Mouse (Mus musculus) urinary bladder, postnatal 10 days (tissue): Measurements from ENCODE around the gene Ahnak.

Experiments
- DNase-seq: peaks from one replicate; pipeline ENCODE4 v3.0.0; 2022; ENCODE audit warnings: low spot score

Ahnak gene

DNA sequence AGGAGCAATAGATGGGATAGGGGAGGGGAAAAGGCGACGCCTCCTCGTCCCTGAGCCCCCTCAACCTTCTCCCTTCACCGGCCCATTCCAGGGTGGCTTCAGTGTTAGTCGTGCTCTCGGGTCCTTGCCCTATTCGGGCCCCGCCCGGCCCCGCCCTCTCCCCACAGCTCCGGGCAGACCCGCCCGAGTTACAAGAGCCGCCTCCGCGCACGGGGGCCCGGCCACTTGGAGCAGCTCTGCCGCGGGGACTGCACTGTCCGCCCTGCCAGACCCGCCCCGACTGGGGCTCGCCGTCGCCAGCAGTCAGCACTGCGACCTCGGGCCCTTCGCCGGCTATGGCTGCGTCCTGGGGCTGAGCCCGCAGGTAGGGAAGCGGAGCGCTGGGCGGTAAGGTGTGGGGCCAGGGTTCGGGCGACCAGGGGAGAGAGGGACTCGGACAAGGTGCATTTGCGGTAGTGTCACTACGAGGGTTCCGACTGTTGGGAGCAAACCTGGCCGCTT lies at the start of gene Ahnak:
TSS of gene Ahnak (plus strand) at position 219 of the 501 bp plus-strand sequence.
- DNase-seq, result no peak

DNA sequence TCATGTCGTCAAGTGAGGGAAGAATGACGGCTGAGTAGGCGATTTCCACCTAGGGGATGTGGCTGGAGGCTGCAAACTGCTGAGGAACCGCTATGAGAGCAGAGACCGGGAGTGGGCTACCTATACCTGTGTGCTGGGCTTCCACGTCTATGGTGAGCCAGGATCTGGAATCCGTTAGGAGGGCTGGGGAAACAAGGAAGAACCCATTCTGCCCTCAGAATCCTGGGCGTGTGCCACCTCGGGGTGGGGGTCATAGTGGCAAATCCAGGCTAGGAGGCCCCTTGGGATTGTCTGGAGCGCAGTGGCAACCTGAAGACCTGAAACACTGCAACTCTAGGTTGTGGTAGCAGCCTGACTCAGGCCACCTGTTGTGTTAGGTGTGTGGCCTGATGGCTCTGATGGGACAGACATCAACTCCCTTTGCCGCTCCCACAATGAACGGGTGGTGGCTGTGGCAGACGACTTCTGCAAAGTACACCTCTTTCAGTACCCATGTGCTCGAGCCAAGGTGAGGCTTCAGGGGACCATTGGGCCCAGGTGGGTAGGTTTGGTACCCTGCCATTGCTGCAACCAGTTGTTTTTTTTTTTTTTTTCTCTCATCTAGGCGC lies 48.5 kb upstream of the Ahnak start:
- no peak for DNase-seq

DNA sequence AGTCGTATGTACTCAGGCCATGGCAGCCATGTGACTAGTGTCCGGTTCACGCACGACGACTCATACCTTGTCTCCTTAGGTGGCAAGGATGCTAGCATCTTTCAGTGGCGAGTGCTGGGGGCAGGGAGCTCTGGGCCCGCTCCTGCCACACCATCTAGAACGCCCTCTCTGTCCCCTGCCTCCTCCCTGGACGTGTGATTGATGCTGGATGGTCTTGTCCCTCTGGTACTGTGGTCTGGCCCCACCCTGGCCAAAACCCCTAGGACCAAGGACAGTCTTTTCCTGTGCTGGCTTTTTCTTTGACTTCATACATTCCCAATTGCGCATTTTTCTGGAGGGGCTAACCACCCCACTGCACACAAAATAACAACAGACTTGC lies 48.0 kb upstream of the Ahnak start:
- DNase-seq, result no peak

DNA sequence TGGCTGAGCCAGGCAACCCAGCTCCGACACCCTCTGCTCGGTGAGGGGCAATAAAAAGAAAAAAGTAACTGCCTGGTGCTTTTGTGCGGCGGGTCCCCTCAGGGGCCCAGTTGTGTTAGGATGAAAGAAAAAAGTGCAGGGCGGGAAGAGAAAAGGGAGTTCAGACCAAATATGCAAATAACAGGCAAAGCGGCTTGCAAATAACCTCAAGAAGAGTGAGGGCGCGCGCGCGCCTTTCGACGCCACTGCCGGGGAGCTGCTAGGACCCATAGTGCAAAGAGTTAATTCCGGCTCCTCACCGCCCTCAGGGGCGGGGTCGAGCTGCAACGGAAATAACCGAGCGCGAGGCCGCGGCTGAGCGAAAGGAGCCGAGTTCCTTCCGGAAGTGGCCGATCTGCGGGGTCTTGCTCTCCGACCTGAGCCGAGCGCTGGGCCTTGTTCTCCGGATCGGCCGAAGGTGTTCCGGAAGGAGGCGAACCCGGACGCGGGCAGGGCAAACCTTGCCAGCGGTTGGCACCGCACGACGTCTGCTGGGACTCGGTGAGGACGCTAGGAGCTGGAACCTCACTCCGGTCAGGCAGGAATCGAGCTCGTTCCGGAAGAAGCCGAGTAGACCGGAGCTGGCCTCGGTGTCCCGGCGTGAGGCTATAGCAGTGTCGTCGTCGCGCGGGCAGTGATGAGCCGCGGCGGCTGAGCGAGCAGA lies 47.4 kb upstream of the Ahnak start, which contains the start of gene Mta2:
TSS of gene Mta2 (plus strand) at position 361 of the 703 bp plus-strand sequence.
- DNase-seq, result peak; percentile 91

DNA sequence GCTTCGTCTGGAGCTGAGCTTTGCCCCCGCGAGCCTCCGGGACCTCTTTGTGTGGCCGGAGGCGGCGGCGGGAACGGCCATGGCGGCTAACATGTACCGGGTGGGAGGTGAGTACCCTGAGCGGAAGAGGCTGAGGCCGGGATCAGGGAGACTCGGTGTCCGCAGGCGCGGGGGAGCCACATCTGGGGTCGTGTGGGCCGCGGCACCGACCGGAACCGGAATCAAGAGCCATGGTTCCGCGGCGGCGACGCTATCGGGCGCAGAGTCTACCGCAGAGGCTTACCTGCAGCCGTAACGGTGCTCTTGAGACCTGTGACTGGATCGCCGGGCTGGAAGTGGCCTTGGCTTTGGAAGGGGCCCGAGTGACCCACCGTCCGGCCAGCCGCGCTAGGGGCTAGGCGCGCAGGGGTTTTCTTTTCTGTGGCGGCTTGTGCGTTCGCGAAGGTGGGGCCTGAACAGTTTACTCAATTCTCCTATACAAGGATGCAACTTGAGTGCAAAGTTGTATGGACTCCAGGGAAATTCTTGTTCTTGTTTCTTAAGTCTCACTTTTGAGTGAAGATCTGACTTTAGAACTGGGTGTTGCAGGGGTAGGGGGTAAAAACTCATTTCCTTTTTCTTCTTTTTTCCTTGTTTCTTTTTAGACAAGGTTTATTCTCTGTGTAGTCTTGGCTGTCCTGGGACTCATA lies 46.7 kb upstream of the Ahnak start:
- no peak for DNase-seq

DNA sequence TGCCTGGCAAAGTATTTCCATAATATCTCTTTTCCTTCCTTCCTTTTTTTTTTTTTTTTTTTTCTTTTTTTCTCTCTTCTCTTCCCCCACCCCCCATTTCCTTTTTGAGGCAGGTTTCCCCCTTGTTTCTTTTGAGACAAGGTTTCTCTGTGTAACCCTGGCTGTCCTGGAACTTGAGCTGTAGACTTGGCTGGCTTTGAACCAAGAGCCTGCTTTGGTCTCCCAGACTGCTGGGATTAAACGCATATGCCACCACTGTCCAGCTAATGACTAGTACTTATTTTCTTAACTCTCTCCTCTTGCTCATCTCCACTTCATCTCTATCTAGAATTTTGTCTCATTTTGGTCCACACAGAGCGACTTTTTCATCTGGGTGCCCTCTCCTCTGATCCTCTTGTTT lies 46.0 kb upstream of the Ahnak start:
- no peak for DNase-seq

DNA sequence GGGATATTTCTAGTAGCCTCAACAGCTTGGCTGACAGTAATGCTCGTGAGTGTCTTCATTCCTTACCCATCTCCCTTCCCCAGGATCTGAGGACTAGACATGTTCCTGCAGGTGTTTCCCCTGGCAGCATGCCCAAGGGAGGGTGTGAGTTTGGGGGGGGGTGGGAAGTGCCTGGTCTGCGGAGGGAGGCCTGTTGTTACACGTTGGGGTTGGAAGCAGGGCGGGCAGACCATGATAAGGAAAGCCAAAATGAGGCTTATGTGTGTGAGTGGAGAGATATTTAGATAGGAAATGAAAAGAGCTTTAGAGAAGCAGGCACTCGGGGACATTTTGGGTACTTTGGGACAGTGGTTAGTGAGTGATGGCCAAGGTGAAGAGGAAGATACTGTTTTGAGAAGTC lies 45.0 kb upstream of the Ahnak start:
- DNase-seq, result no peak

DNA sequence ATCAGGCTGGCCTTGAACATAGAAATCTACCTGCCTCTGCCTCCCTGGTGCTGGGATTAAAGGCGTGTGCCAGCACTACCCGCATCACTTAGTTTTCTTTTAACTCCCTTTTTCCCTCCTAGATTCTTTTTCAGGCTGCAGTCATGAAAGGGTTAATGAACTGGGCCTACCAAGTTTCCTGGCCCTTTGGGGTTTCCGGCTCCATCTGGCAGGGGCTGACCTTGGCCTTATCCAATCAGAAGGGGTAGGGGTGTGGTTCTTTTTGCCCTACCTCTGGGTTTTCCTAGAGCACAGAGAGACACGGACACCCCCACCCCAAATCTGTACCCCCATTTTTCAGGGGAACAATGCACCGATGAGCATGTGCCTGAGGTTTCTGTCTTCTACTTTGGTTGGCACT lies 44.3 kb upstream of the Ahnak start:
- peak; percentile 57 for DNase-seq

DNA sequence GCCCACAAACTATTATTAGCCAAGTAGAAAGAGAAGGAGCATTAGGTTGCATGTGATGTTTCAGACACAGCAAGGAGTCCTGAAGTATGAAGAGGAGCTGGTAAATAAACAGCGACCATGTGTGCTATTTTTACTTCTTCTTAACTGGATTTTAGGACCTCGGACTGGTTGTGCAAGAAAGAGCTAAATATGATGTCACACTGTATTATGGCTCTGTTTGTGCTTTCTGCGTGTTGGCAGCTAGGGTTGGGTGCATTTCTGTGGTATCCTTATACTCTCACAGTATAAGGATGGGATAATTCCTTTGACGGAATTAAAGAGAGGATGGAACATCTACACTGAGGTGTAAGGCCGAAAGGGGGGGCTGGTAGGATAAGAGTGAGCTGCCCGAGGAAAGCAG lies 43.8 kb upstream of the Ahnak start:
- no peak for DNase-seq

DNA sequence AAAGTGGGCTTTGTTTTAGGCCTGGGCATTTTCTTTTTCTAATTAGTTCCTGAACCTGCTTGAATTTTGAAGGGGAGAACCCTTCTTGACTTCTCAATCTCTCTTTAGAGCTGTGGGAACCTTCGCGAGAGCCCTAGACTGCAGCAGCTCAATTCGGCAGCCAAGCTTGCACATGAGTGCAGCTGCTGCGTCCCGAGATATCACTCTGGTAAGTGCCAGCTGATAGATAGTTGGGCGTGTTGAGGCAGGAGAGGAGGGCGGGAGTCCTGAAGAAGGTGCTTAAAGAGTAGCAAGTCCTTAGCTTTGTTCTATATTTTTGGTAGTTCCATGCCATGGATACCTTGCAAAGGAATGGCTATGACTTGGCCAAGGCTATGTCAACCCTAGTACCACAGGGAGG lies 42.2 kb upstream of the Ahnak start:
- no peak for DNase-seq

DNA sequence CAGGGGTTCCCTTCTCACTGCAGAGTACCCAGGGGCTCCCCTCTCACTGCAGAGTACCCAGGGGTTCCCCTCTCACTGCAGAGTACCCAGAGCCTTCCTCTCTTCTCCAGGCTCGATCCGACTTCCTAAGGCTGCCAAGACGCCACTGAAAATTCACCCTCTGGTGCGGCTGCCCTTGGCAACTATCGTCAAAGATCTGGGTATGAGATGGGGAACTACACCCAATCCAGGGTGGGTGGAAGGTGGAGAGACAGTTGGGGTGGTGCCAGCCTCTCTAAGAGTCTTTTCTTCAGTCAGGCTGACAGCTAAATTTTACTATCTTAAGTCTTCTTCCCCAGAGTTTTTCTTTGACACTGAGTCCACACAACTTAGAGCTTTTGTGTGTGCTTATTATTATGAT lies 38.9 kb upstream of the Ahnak start:
- no peak for DNase-seq

DNA sequence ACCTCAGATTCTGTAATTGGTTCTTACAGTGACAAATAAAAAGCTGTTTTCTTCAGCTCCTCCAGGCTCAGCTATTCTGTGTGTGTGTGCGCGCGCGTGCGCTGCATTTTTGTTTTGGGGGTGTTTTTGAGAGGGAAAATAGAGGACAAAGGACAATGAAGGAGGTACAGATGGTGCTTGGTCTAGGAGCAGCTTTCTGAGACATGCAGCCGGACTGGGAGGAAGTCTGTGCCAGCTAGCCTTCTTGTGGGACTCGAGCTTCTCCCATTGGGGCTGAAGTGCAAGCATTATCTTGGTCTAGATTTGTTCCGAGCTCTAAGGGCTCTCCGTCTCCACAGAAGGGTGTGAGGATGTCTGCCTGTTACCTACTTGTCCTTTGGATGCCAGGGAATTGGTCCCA lies 36.8 kb upstream of the Ahnak start:
- DNase-seq, result no peak

DNA sequence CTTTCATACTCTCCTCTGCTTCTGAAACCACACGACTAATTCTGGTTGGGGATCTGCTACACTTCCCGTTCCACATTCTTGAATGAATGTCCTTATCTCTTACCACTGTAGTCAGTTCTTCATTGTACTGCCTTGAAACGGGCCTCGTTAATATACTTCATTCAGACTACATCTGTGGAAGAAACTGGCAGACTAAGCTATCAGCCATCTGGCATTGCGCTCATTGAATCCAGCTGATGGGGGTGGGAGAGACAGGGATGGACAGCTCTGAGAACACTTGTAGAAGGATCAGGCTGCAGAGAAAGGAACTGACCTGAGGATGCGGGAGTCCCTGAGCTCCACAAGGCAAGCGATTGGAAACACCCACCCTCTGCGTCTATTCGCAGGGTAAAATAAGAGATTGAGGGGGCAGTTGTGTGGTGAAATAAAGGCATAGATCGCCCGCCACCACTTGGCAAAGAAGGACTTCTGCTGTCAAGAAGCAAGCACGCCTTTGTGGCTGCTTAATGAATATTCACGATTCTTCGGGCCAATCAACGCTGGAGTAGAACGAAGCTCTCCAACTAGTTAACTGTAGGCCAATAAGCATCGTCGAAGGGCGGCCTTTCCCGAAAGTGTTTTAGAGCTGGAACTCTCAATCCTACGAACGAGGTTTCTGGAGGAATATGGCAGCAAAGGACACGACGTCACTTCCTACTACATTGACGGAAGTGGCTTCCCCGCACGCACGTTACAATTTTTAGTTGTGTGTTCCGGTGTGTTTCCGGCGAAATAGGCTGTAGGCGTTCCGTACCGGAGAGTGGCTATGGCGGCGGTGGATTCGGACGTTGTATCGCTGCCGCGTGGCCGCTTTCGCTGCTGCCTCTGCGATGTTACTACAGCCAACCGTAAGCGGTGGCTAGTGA lies 35.7 kb upstream of the Ahnak start, which contains the start of gene Tut1:
TSS of gene Tut1 (plus strand) at position 713 of the 905 bp plus-strand sequence.
- peak; percentile 62 for DNase-seq

DNA sequence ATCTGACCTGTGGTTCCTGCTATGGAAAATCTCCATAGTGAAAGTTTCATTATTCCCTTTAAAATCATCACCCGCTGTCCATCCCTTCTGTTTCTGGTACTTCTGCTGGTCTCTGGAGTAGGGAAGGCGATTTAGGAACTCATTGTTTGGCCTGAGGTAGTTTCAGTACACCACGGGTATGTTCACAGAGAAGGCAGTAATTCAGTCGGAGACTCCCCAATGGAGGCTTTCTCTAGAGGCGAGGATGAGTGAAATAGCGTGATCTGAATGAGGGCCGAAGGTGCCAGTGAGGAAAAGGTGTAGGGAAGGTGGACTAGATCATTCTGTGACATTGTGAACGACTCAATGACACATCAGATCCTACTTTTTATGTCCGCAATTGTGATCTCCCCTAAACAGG lies 34.9 kb upstream of the Ahnak start:
- DNase-seq, result no peak

DNA sequence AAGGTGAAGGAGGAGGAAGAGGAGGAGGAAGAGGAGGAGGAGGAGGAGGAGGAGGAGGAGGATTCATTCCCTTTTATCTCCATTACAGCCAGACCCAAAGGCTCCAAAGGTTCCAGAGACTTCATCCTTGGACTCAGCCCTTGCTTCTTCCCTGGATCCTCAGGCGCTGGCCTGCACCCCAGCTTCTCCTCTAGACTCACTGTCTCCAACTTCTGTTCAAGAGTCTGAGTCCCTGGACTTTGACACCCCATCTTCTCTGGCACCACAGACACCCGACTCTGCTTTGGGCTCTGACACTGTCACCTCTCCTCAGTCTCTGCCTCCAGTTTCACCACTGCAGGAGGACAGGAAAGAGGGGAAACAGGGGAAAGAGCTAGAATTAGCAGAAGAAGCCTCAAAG lies 26.8 kb upstream of the Ahnak start:
- no peak for DNase-seq

DNA sequence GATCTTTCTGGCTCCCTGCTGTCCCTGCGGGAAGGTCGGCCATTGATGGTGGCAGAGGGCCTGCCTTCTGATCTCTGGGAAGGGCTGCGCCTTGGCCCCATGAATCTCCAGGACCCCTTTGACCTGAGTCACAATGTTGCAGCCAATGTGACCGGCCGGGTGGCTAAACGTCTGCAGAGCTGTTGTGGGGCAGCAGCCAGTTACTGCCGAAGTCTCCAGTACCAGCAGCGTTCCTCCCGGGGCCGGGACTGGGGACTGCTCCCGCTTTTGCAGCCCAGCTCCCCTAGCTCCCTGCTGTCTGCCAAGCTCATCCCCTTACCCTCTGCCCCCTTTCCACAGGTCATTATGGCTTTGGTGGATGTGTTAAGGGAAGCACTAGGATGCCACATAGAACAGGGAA lies 24.0 kb upstream of the Ahnak start:
- no peak for DNase-seq

DNA sequence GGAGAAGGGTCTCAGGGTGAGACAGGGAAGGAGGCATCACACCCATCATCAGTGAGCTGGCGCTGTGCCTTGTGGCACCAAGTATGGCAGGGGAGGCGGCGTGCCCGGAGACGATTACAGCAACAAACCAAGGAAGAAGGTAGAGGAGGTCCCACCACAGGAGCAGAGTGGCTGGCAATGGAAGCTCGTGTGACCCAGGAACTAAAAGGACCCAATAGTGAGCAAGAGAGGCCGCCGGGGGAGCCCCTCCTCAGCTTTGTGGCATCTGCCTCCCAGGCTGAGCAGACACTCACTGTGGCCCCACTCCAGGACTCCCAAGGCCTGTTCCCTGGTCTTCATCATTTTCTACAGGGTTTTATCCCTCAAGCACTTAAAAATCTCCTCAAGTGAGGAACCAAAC lies 23.3 kb upstream of the Ahnak start:
- DNase-seq, result no peak

DNA sequence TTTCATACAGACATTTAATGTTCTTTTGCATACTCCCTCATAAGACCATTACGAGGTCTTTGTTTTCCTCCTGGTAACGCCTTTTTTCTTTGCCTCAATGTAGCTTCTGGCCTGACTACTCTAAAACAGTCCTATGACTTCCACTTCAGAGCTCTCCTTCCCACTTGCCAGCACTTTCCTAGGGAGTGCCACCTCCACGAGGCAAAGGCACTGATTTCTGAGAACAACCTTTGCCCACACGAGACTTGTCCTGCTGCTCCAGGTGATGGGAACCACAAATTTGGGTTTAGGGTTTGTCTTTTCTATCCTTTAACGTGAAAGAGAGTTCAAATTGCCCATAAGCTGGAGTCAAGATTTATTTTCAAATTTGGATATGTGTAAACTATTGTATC lies 22.9 kb upstream of the Ahnak start:
- no peak for DNase-seq

DNA sequence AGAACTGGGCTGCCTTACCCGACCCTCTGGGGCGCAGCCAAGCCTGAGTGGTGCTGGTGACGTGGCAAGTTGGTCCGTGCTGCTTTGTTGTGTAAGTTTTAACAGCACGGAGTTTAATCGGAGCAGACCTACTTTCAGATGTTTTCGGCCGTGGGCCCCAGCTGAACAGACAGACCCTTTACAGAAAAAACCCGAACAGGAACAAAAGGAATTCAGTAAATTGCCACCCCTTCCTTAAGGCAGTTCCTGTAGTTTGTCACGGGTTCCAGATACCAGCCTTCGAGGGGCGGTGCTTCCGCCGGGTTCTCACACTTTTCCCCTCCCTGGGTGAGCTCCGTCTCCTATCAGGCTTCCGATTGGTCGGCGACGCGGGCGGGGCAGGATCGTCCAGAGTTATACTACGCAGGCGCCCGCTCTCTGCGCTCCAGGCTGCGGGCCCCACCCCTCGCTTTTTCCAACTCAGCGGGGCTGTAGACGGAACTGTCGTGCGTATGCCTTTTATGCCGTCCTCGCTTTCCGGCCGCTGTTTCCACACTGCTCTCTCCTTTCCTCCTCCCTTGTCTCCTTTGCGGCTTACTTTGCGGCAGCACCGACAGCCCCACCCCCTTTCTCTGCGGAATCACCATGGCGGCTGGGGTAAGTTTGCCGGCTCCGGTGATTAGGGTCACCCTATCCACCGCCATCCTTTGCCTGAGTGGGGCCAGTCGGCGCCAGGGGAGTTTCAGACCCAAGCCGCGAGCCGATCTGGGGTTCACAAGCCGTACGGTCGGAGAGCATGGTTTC lies 22.3 kb upstream of the Ahnak start, which contains the start of gene Eef1g:
TSS of gene Eef1g (plus strand) at position 452 of the 783 bp plus-strand sequence.
- DNase-seq, result peak; percentile 95

DNA sequence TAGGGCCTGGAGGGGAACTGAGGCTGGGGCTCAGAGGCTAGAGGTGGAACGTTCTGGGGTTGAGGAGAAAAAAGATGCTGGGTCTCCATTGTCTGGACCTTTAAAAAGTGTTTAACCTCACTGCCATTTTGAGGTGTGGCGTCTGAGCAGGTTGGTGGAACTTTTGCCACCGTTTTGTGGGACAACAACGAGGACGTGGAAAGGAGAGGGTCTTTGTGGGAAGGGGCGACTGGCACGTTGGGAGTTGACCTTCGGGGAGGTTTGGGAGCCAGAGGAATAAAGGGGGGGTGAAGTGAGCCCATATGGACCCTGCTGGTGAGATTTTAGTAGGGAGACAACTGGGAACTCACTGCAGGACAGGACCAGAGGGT lies 21.7 kb upstream of the Ahnak start:
- DNase-seq, result no peak

DNA sequence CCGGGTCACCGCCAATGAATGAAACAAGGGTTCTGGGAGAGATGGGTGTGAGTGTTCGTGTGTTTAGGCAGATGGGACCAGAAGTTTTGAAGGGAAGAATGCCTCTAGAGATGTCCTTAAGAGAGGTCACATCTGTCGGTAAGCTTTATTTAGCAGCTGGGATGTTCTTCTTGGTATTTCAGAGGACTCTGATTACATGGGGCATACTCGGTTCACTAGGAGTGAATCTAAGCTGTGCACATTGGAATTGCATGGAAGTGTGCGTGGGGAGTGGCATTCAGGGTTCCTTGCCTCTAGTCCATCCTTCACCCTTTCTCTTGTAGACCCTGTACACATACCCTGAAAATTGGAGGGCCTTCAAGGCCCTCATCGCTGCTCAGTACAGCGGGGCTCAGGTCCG lies 21.2 kb upstream of the Ahnak start:
- no peak for DNase-seq
